Mouse (Mus musculus) neural tube, embryonic 15.5 days (tissue): ENCODE results near the gene Fbxo27. TPM values are rescaled to one million over a fixed set of nuclear protein-coding genes. Genes with fewer than 3 reads are reported as not detected.

ENCODE experiments used
- ATAC-seq: fragments of 200-750 bp; cut with Nextera tagmentation; 2 replicates; pipeline ENCODE4 v1.8.0; 2017; ENCODE audit warnings: mild to moderate bottlenecking, moderate TSS enrichment, moderate library complexity; ENCODE audit not compliant: low FRiP score
- H3K27ac ChIP-seq: fragments of 300-500 bp; sonication (generic); replicated peaks from 2 replicates; pipeline ENCODE4 v1.5.1; 2015; ENCODE audit warnings: mild to moderate bottlenecking, inconsistent platforms
- H3K27me3 ChIP-seq: fragments of 300-500 bp; sonication (generic); replicated peaks from 2 replicates; pipeline ENCODE4 v1.6.1; 2015; ENCODE audit warnings: inconsistent platforms
- H3K36me3 ChIP-seq: fragments of 300-500 bp; sonication (generic); 2 replicates; pipeline ENCODE4 v1.6.1; 2015; ENCODE audit warnings: inconsistent platforms
- H3K4me1 ChIP-seq: fragments of 300-500 bp; sonication (generic); 2 replicates; pipeline ENCODE4 v1.6.1; 2015; ENCODE audit warnings: inconsistent platforms
- H3K4me2 ChIP-seq: fragments of 300-500 bp; sonication (generic); 2 replicates; pipeline ENCODE4 v1.6.1; 2015; ENCODE audit warnings: inconsistent platforms, mild to moderate bottlenecking, moderate library complexity
- H3K4me3 ChIP-seq: fragments of 300-500 bp; sonication (generic); replicated peaks from 2 replicates; pipeline ENCODE4 v1.5.1; 2015; ENCODE audit warnings: mild to moderate bottlenecking, inconsistent platforms
- H3K9ac ChIP-seq: fragments of 300-500 bp; sonication (generic); replicated peaks from 2 replicates; pipeline ENCODE4 v1.6.1; 2015; ENCODE audit warnings: mild to moderate bottlenecking, inconsistent platforms
- H3K9me3 ChIP-seq: fragments of 300-500 bp; sonication (generic); replicated peaks from 2 replicates; pipeline ENCODE4 v1.6.1; 2016; ENCODE audit warnings: inconsistent platforms
- WGBS: fragments of 180-500 bp; shearing (Covaris S2); methylation state at CpG from one replicate; pipeline ENCODE4 v1.1.7; 2015; ENCODE audit warnings: mixed read lengths; 5-methylcytosine and 5-hydroxymethylcytosine counted together
- polyA plus RNA-seq: library from polyadenylated mRNA; unstranded; fragments of >200 nt; fragmentation: Nextera tagmentation; extraction: Ambion mirVana; gene quantifications from 2 replicates; pipeline ENCODE4 v1.2.1, GENCODE M21; 2015

Fbxo27 gene
- polyA plus RNA-seq, 1 experiment from 2014 or later: 10.5 TPM

DNA sequence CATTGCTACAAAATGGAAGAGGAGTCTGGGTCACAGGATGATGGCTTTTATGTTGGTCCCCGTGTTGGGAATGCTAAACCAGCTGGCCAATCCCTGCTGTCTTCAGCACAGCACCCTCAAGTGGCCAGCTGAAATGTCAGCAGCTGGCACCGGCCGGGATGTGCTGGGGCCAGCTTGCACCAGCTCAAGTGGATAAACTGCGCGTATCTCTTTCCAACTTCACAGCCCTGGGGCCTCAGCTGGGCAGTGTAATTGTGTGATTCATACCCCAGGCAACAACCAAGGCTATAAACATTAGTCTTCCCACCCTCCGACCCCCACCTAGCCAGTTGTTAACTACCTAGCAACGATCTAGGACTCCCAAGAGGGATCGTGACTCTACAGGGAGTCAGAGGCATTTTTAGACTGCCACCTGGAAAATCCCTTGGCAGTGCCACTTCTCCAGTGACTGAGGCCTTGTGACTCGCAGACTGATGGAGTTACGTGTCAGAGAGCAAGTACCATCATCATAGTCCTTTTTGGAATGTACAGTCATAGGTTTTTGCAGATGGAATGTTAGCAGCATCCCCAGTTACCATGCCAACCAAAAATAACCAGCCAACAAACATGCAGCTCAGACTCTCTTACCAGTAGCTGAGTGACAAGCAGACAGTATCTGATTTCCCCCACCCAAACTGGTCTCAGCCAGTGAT, 35.1 kb downstream of the Fbxo27 start:
- no peaks in the 10 kb centered on the region for H3K36me3 ChIP-seq
- H3K9ac ChIP-seq: no peak overlapping the region
- H3K27me3 ChIP-seq: peaks cover 11% of the 10 kb centered on the region
- H3K4me2 ChIP-seq: no peak overlapping the region
- H3K27ac ChIP-seq: no peak overlapping the region
- no peak overlapping the region for H3K4me3 ChIP-seq
- H3K4me1 ChIP-seq: peaks cover 18% of the 10 kb centered on the region
- WGBS: 19% methylated on average over 10 of the region's 10 CpGs
- H3K9me3 ChIP-seq: no peaks in the 10 kb centered on the region
- ATAC-seq: no peak

DNA sequence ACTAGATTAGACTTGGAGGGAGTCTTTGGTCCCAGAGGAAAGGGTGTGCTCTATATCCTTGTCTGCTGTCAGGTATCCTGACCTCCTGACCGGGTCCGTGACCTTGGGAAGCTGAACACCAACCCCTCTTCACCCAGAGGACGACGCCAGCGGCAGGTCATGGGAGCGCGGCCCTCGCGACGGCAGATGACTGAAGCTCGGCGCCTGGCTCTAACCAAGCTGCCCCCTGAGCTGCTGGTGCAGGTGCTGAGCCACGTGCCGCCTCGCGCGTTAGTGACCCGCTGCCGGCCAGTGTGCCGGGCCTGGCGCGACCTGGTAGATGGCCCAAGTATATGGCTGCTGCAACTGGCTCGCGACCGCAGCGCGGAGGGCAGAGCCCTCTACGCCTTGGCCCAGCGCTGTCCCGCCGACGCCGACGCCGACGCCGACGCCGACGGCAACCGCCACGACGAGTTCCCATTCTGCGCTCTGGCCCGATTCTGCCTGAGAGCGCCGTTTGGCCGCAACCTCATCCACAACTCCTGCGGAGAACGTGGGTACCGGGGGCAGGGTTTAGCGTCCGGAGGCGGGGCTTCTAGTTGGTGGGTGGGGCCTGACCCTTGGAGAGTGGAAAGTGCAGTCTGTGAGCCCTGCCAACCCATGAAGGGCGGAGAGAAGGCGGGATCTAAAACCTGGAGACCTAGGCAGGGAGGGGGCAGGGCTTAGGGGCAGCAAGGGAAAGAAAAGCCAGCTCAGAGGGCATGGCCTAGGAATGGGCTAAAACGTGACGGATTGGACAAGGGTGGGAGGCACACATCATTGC, 39.9 kb downstream of the Fbxo27 start:
- Histone ChIP-seq H3K4me1 (peaks cover 16% of the 10 kb centered on the region), H3K36me3 (peaks cover 7% of the 10 kb centered on the region; the same call in 1 of the 2 replicates), H3K4me2 (peak overlapping the region; percentile 77), H3K9ac (peak overlapping the region; percentile 42; the same call in 1 of the 2 replicates), H3K4me3 (peak overlapping the region; percentile 44), H3K27me3 (peaks cover 11% of the 10 kb centered on the region), H3K27ac (no peak overlapping the region), H3K9me3 (no peaks in the 10 kb centered on the region)
- WGBS: 3% methylated on average over 58 of the region's 58 CpGs
- peak; percentile 84 for ATAC-seq

DNA sequence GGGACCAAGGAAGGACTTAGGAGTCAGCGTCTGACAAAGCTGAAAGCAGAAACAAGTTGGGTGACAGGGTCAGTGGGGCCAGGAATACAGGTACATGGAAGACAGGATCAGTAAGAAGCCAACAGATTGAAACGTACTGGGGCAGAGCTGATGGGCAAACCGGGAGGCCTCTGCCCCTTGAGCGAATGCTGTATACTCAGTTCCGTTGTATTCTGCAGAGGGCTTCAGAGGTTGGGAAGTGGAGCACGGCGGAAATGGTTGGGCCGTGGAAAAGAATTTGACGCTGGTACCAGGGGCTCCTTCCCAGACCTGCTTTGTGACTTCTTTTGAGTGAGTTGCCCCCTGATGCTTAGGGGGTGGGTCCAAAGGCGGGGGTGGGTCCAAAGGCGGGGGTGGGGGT, 40.6 kb downstream of the Fbxo27 start:
- WGBS: 6% methylated on average over 11 of the region's 11 CpGs
- Histone ChIP-seq H3K27me3 (peaks cover 11% of the 10 kb centered on the region), H3K4me3 (peak overlapping the region; percentile 44), H3K27ac (no peak overlapping the region), H3K4me2 (peak overlapping the region; percentile 77), H3K9ac (no peak overlapping the region), H3K4me1 (peaks cover 12% of the 10 kb centered on the region), H3K36me3 (peaks cover 10% of the 10 kb centered on the region; the same call in 1 of the 2 replicates), H3K9me3 (no peaks in the 10 kb centered on the region)
- ATAC-seq: peak; percentile 38

DNA sequence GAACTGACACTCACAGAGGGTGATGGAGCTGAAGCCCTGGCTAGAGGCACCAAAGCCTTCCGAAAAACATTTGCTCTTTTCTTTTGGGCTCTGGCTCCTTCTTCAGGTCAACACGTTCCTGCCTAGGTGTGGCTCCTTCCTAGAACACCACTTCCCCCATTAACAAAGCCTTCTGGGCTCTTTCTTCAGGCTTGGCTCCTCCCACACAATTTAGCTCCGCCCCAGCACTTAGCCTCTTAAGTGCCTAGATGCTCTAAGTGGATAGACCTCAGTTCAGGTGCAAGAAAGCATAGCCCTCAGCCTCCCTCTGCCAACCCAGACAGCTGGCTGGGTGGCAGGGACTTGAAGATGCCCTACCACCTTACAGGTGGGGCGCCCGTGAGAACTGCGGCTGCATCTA, 43.1 kb downstream of the Fbxo27 start:
- H3K27ac ChIP-seq: no peak overlapping the region
- no peaks in the 10 kb centered on the region for H3K9me3 ChIP-seq
- no peak for ATAC-seq
- H3K4me2 ChIP-seq: no peak overlapping the region
- peaks cover 23% of the 10 kb centered on the region for H3K36me3 ChIP-seq
- no peak overlapping the region for H3K4me3 ChIP-seq
- peaks cover 22% of the 10 kb centered on the region for H3K4me1 ChIP-seq
- peaks cover 11% of the 10 kb centered on the region for H3K27me3 ChIP-seq
- H3K9ac ChIP-seq: no peak overlapping the region
- WGBS: 83% methylated on average over 6 of the region's 6 CpGs

DNA sequence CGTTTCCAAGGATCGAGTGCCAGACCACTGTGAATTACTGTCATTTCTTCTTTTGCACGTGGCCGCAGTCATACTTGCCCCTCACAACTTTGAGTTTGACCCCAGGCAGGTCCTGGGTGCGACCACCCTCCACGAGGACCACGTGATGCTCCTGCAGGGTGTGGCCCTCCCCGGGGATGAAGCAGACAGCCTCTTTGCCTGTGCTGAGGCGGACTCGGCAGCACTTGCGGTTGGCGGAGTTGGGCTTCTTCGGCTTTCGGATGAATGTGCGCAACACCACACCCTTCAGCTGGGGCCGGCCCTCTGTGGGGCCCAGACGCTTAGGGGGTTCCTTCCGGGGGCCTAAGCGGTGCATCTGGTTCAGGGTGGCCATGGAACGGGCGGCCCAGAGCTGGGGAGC, 47.2 kb downstream of the Fbxo27 start:
- 94% methylated on average over 21 of the region's 21 CpGs for WGBS
- H3K36me3 ChIP-seq: peaks cover 26% of the 10 kb centered on the region
- H3K27me3 ChIP-seq: no peaks in the 10 kb centered on the region
- H3K4me2 ChIP-seq: no peak overlapping the region
- no peak for ATAC-seq
- H3K9me3 ChIP-seq: no peaks in the 10 kb centered on the region
- H3K4me3 ChIP-seq: no peak overlapping the region
- H3K27ac ChIP-seq: no peak overlapping the region
- H3K4me1 ChIP-seq: peaks cover 26% of the 10 kb centered on the region
- no peak overlapping the region for H3K9ac ChIP-seq

DNA sequence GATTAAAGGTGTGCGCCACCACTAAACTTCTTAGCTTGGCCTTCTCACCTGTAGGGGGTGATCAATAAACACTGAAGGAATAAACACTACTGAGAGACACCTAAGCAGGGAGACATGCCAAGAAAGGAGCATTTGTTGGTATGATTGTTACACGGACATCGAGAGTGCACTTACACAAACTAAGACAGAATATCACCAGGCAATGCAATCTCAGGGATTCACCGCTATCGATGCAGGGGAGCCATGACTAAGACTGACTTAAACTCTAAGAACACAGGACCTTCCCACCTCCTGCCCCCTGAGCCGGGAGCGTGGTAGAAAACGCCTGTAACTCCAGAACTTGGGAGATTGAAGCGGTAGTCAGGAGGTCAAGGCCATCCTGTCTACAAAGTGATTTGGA, 48.3 kb downstream of the Fbxo27 start:
- ATAC-seq: no peak
- no peaks in the 10 kb centered on the region for H3K9me3 ChIP-seq
- peaks cover 26% of the 10 kb centered on the region for H3K4me1 ChIP-seq
- H3K36me3 ChIP-seq: peaks cover 32% of the 10 kb centered on the region
- peak overlapping the region; percentile 95 for H3K27ac ChIP-seq
- peak overlapping the region; percentile 74 for H3K9ac ChIP-seq
- peak overlapping the region; percentile 89 for H3K4me2 ChIP-seq
- no peaks in the 10 kb centered on the region for H3K27me3 ChIP-seq
- WGBS: 45% methylated on average over 9 of the region's 9 CpGs
- H3K4me3 ChIP-seq: peak overlapping the region; percentile 91

DNA sequence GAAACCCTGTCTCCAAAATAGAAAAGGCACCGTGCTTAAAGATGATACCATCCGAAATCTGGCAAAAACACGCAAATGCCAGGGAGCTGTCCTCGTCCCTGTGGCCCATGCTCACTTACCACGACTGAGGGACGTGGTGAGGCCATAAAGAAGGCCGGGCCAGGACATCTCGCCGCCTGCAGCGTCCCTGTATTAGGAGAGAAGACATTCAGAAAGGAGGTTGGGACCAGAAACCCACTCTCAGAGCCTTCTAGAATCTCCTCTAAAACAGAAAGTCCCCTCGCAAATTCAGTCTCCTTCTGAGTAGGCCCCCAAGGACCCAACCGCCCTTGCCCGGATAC, 48.7 kb downstream of the Fbxo27 start:
- peak; percentile 21 for ATAC-seq
- peaks cover 26% of the 10 kb centered on the region for H3K4me1 ChIP-seq
- peaks cover 32% of the 10 kb centered on the region for H3K36me3 ChIP-seq
- H3K27ac ChIP-seq: peak overlapping the region; percentile 95
- peak overlapping the region; percentile 89 for H3K4me2 ChIP-seq
- peak overlapping the region; percentile 74 for H3K9ac ChIP-seq
- WGBS: 3% methylated on average over 13 of the region's 13 CpGs
- peak overlapping the region; percentile 91 for H3K4me3 ChIP-seq
- H3K9me3 ChIP-seq: no peaks in the 10 kb centered on the region
- H3K27me3 ChIP-seq: no peaks in the 10 kb centered on the region

DNA sequence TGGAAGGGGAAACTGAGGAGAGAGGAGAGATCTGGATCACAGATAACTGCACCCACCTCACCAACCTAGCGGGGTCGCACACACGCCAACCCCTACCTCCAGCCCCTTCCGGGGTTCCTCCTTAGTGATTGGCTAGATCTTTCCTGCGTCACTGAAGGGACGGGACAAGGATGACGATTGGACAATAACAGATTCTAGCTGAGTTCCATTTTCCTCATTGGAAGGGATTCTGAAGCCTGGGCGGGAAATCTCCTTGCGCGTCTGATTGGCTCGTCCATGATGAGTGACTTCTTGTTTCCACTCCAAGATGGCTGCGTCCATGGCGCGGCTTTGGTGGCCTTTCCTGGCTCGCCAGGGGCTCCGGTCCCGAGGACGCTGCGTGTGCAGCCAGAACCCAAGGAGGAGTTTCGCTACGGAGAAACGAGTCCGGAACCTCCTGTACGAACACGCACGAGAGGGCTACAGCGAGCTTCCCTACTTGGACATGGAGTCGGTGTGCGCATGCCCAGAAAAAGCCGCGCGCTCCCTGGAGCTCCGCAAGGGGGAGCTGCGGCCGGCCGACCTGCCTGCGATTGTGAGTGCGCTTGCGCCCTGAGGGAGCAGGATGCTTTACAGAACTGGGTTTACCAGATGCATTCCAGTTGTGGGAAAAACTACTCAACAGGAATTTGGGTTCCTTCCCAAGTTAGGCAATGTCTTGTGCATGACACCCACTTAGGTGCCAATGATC, 49.2 kb downstream of the Fbxo27 start, which contains the start of the genes Mrps12 and Sars2:
Gene Mrps12, minus strand, starts transcription at position 112 of the 730 bp plus-strand sequence.
Gene Sars2, plus strand, starts transcription at position 284 of the 730 bp plus-strand sequence.
- peak within 1 kb of the TSS; percentile 89 for H3K4me2 ChIP-seq
- under 1% methylated on average over 39 of the region's 39 CpGs for WGBS
- H3K27me3 ChIP-seq: no peaks in the 10 kb centered on the region
- H3K9me3 ChIP-seq: no peaks in the 10 kb centered on the region
- H3K36me3 ChIP-seq: peaks cover 32% of the 10 kb centered on the region
- peak within 1 kb of the TSS; percentile 79 for H3K9ac ChIP-seq
- H3K27ac ChIP-seq: peak within 1 kb of the TSS; percentile 95
- H3K4me3 ChIP-seq: peak within 1 kb of the TSS; percentile 91
- H3K4me1 ChIP-seq: peaks cover 26% of the 10 kb centered on the region
- peak; percentile 99 for ATAC-seq

Other genes starting within 250 kb of the Fbxo27 start
- gene Lrfn1, start 240.9 kb upstream of the Fbxo27 start, polyA plus RNA-seq: 16.0 and 18.7 TPM in 2 replicates
- not detected in 2 replicates for gene Ifnl2, start 182.4 kb upstream of the Fbxo27 start, polyA plus RNA-seq
- not detected in 2 replicates for gene Ifnl3, start 170.0 kb upstream of the Fbxo27 start, polyA plus RNA-seq
- 1.3 TPM in 1 of 2 replicates, not detected in the other for gene Sycn, start 152.0 kb upstream of the Fbxo27 start, polyA plus RNA-seq
- gene Nccrp1, start 145.6 kb upstream of the Fbxo27 start, polyA plus RNA-seq: 0.31 and 0.36 TPM in 2 replicates
- gene Samd4b, start 94.7 kb upstream of the Fbxo27 start, polyA plus RNA-seq: 20.3 and 22.8 TPM in 2 replicates
- gene Pak4, start 94.7 kb upstream of the Fbxo27 start, polyA plus RNA-seq: 16.0 and 23.1 TPM in 2 replicates
- 0.09 and 0.10 TPM in 2 replicates for gene Acp7, start 61.5 kb upstream of the Fbxo27 start, polyA plus RNA-seq
- 5.4 and 6.3 TPM in 2 replicates for gene Fbxo17, start 24.0 kb downstream of the Fbxo27 start, polyA plus RNA-seq
- 116 and 124 TPM in 2 replicates for gene Mrps12, start 49.0 kb downstream of the Fbxo27 start, polyA plus RNA-seq
- gene Sars2, start 49.1 kb downstream of the Fbxo27 start, polyA plus RNA-seq: 19.7 and 23.3 TPM in 2 replicates
- gene Ccer2, start 63.3 kb downstream of the Fbxo27 start, polyA plus RNA-seq: 0.78 and 0.88 TPM in 2 replicates
- gene Sirt2, start 73.9 kb downstream of the Fbxo27 start, polyA plus RNA-seq: 106 and 114 TPM in 2 replicates
- 75.9 and 77.6 TPM in 2 replicates for gene Nfkbib, start 74.7 kb downstream of the Fbxo27 start, polyA plus RNA-seq
- 2.9 and 7.0 TPM in 2 replicates for gene Rinl, start 96.1 kb downstream of the Fbxo27 start, polyA plus RNA-seq
- gene Hnrnpl, start 115.7 kb downstream of the Fbxo27 start, polyA plus RNA-seq: 158 and 164 TPM in 2 replicates
- 91.4 and 114 TPM in 2 replicates for gene Ech1, start 132.4 kb downstream of the Fbxo27 start, polyA plus RNA-seq
- gene Lgals4, start 141.0 kb downstream of the Fbxo27 start, polyA plus RNA-seq: 5.4 and 85.2 TPM in 2 replicates
- gene Lgals7, start 171.0 kb downstream of the Fbxo27 start, polyA plus RNA-seq: 3.3 and 4.8 TPM in 2 replicates
- gene Capn12, start 188.6 kb downstream of the Fbxo27 start, polyA plus RNA-seq: 0.35 and 0.60 TPM in 2 replicates